Mouse (Mus musculus) neural tube, embryonic 14.5 days (tissue): Measurements from ENCODE around the gene Sfxn5. TPM values are rescaled to one million over a fixed set of nuclear protein-coding genes. Genes with fewer than 3 reads are reported as not detected.

Experiments
- ATAC-seq: fragments of 200-750 bp; cut with Nextera tagmentation; 2 replicates; pipeline ENCODE4 v1.8.0; 2017; ENCODE audit warnings: low read depth, mild to moderate bottlenecking, moderate TSS enrichment, moderate library complexity
- H3K27ac ChIP-seq: fragments of 300-500 bp; sonication (generic); 2 replicates; pipeline ENCODE4 v1.5.1; 2014; ENCODE audit warnings: low read depth, mild to moderate bottlenecking, control low read depth, low read length, moderate library complexity, mixed read lengths
- H3K27me3 ChIP-seq: fragments of 300-500 bp; sonication (generic); 2 replicates; pipeline ENCODE4 v1.6.1; 2014; ENCODE audit warnings: low read length; ENCODE audit not compliant: control insufficient read depth, insufficient read depth
- H3K36me3 ChIP-seq: fragments of 300-500 bp; sonication (generic); 2 replicates; pipeline ENCODE4 v1.6.1; 2014; ENCODE audit warnings: low read length, mixed read lengths; ENCODE audit not compliant: control insufficient read depth, insufficient read depth
- H3K4me1 ChIP-seq: fragments of 300-500 bp; sonication (generic); 2 replicates; pipeline ENCODE4 v1.6.1; 2014; ENCODE audit warnings: low read length; ENCODE audit not compliant: control insufficient read depth, insufficient read depth
- H3K4me2 ChIP-seq: fragments of 300-500 bp; sonication (generic); 2 replicates; pipeline ENCODE4 v1.6.1; 2014; ENCODE audit warnings: mild to moderate bottlenecking, low read depth, low read length, control low read depth
- H3K4me3 ChIP-seq: fragments of 300-500 bp; sonication (generic); 2 replicates; pipeline ENCODE4 v1.5.1; 2014; ENCODE audit warnings: low read depth, low read length, control low read depth, mixed read lengths
- H3K9ac ChIP-seq: fragments of 300-500 bp; sonication (generic); replicated peaks from 2 replicates; pipeline ENCODE4 v1.6.1; 2014; ENCODE audit warnings: low read depth, mild to moderate bottlenecking, control low read depth, low read length, mixed read lengths
- H3K9me3 ChIP-seq: fragments of 300-500 bp; sonication (generic); 2 replicates; pipeline ENCODE4 v1.6.1; 2016; ENCODE audit warnings: low read length; ENCODE audit not compliant: control insufficient read depth
- WGBS: fragments of 180-500 bp; shearing (Covaris S2); extraction: QIAGEN DNeasy Blood & Tissue Kit; methylation state at CpG from one replicate; pipeline ENCODE4 v1.1.7; 2014; 5-methylcytosine and 5-hydroxymethylcytosine counted together
- polyA plus RNA-seq: library from polyadenylated mRNA; unstranded; fragments of >200 nt; fragmentation: Nextera tagmentation; extraction: Ambion mirVana; gene quantifications from 2 replicates; pipeline ENCODE4 v1.2.1, GENCODE M21; 2014

Sfxn5 gene
- polyA plus RNA-seq, 1 experiment from 2014 or later = 29.7 TPM

- H3K4me3 ChIP-seq = no peak overlapping the region
- no peaks in the 10 kb centered on the region for H3K36me3 ChIP-seq
- H3K9me3 ChIP-seq = no peaks in the 10 kb centered on the region
- 71% methylated on average over 1 of the region's 1 CpGs for WGBS
- H3K4me2 ChIP-seq = no peak overlapping the region
- H3K27me3 ChIP-seq = no peaks in the 10 kb centered on the region
- H3K4me1 ChIP-seq = no peaks in the 10 kb centered on the region
- no peak for ATAC-seq
- no peak overlapping the region for H3K27ac ChIP-seq
- H3K9ac ChIP-seq = no peak overlapping the region
Measured at GRCm38 (mm10) chr6:85210686-85211085, 122.5 kb downstream of the Sfxn5 start.

DNA sequence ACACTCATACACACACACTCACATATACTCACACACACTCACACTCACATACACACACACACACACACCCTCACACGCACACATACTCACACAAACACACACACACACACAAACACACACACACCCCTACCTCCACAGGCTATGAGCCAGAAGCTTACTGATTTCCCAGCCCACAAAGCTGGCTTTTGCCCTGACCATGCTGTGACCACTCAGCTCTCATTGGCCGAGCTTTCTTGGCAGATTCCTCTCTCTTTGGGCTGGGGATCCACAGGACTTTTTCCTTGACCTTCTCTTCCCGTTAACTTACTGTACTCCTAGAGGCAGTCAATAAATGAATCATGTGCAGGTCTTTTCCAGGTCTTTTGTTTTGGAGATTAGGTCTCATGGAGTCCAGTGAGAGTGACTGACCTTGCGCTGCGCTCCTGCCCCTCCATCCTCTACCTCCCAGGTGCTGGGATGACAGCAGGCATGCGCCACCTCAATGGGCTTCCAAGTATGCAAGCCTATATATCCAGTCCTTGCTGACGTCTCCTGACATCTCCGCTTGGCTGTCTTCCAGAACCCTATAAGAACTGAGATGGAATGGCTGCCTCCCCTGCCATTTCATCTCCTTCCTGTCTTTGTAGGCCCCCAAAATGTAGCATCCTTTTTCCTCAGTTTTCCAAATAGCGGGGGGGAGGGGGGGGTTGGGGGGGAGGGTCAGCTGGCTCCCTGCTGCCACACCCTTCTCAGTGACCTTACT lies 123.8 kb downstream of the Sfxn5 start:
- Histone ChIP-seq H3K27ac (no peak overlapping the region), H3K4me2 (no peak overlapping the region), H3K36me3 (no peaks in the 10 kb centered on the region), H3K9me3 (no peaks in the 10 kb centered on the region), H3K27me3 (no peaks in the 10 kb centered on the region), H3K9ac (no peak overlapping the region), H3K4me1 (no peaks in the 10 kb centered on the region), H3K4me3 (no peak overlapping the region)
- ATAC-seq = no peak
- 80% methylated on average over 9 of the region's 9 CpGs for WGBS

DNA sequence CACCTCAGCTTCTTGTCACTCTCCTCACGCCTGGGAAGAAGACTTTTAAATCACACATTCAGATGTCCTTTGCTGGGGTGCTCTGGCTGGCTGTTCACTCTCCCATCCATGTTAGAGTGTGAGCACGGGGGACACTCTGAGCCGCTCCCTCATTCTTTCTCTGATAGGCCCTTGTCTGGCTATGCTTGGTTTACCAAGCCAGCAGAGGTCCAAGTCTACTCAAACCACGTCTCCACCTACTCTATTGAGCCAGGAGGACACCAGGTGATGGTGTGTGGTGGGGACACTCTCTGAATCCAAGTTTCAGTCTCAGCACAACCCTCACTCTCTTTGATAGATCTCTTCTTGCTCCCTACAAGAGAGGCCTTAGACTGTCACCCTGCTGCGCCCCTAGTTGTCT lies 125.9 kb downstream of the Sfxn5 start:
- ATAC-seq = no peak
- Histone ChIP-seq H3K27ac (no peak overlapping the region), H3K27me3 (no peaks in the 10 kb centered on the region), H3K4me1 (no peaks in the 10 kb centered on the region), H3K36me3 (no peaks in the 10 kb centered on the region), H3K9ac (no peak overlapping the region), H3K9me3 (no peaks in the 10 kb centered on the region), H3K4me2 (no peak overlapping the region), H3K4me3 (no peak overlapping the region)
- WGBS = 81% methylated on average over 5 of the region's 5 CpGs

- Histone ChIP-seq H3K4me1 (no peaks in the 10 kb centered on the region), H3K4me2 (no peak overlapping the region)
- ATAC-seq = no peak
Measured at GRCm38 (mm10) chr6:85206939-85207285, 126.3 kb downstream of the Sfxn5 start.

GRCm38 (mm10) chr6:85206182-85206938 lies 126.9 kb downstream of the Sfxn5 start:
- Histone ChIP-seq H3K4me3 (no peak overlapping the region), H3K27ac (no peak overlapping the region), H3K27me3 (no peaks in the 10 kb centered on the region), H3K4me2 (no peak overlapping the region), H3K9me3 (no peaks in the 10 kb centered on the region), H3K36me3 (no peaks in the 10 kb centered on the region), H3K4me1 (no peaks in the 10 kb centered on the region), H3K9ac (no peak overlapping the region)
- whole genome bisulfite sequencing = 28% methylated on average over 16 of the region's 16 CpGs
- ATAC-seq = no peak

More at GRCm38 (mm10) chr6:85206939-85207285, 126.3 kb downstream of the Sfxn5 start:
- Histone ChIP-seq H3K9ac (no peak overlapping the region), H3K9me3 (no peaks in the 10 kb centered on the region), H3K36me3 (no peaks in the 10 kb centered on the region), H3K27ac (no peak overlapping the region), H3K27me3 (no peaks in the 10 kb centered on the region), H3K4me3 (no peak overlapping the region)
- WGBS = 51% methylated on average over 15 of the region's 15 CpGs

DNA sequence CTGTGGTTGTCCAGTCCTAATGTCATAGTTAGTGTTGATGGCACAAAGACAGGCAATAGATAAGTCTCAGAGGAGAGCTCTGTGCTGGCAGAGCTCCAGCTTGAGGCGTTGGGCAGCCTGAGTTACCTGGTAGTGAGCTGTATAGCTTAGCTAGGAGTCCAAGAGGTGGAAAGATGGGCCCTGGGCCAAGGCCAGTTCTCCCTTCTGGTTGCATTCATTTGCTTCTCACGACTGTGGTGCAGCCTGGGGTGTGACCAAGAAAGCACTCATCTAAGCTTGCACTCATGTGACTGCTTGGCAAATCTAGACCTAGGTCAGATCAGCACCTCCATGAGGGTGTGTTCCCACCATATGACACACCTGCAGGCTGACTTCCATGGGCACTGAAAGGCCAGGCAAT lies 135.3 kb downstream of the Sfxn5 start:
- no peaks in the 10 kb centered on the region for H3K36me3 ChIP-seq
- no peak overlapping the region for H3K4me3 ChIP-seq
- no peak overlapping the region for H3K9ac ChIP-seq
- H3K27me3 ChIP-seq = peaks cover 32% of the 10 kb centered on the region
- no peak overlapping the region for H3K4me2 ChIP-seq
- WGBS = 55% methylated on average over 2 of the region's 2 CpGs
- 0 out of 2 replicates have a peak, but pooled peaks cover 3% of the 10 kb centered on the region for H3K4me1 ChIP-seq
- ATAC-seq = no peak
- H3K27ac ChIP-seq = no peak overlapping the region
- no peaks in the 10 kb centered on the region for H3K9me3 ChIP-seq

DNA sequence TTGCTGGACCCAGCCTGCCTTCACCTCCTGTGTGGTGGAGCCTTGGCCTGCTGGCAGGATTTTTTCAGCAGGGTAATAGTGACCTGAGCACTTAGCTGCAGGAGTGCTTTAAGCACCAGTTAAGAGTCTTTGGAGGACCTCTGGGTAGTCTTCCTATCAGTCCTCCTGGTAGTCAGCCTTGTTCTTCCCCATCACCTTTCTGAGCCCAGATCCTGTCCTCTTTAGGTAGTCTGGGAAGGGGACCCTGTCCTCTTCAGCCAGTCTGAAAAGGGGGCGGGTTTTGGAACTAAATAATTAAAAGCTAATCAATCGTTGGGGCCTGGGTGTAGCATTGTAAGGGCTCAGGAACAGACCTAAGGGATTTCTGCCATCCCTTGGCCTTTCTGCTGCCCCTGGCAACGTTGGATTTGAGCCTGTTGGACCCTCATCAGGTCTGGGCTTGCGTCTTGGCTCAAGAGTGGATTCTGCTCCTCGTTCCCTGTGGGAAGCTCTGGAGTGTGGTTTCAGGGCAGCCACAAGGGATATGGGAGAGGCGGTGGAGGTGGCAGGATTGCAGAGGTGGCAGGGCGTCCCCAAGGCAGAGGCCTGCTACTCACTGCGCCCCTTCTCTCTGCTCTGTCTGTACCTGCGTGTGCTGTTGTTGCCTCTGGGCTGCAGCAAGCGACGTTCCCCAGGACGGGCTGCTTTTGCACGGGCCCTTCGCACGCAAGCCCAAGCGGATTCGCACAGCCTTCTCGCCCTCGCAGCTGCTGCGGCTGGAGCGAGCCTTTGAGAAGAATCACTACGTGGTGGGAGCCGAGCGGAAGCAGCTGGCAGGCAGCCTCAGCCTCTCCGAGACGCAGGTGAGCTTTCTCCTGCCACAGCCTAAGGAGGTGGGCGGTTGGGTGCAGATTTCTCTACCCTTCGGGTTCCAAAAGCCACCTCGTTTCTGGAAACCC lies 139.6 kb downstream of the Sfxn5 start:
- H3K4me2 ChIP-seq = no peak overlapping the region; the same call in 1 of the 2 replicates

GRCm38 (mm10) chr6:85191751-85192440 lies 141.3 kb downstream of the Sfxn5 start:
- H3K36me3 ChIP-seq = no peaks in the 10 kb centered on the region
- no peaks in the 10 kb centered on the region for H3K9me3 ChIP-seq
- 6% methylated on average over 9 of the region's 9 CpGs for WGBS
- H3K4me2 ChIP-seq = no peak overlapping the region
- H3K9ac ChIP-seq = no peak overlapping the region
- H3K27ac ChIP-seq = no peak overlapping the region
- H3K4me3 ChIP-seq = no peak overlapping the region
- H3K4me1 ChIP-seq = peaks cover 16% of the 10 kb centered on the region
- H3K27me3 ChIP-seq = peaks cover 65% of the 10 kb centered on the region
- no peak for ATAC-seq

More for the DNA sequence above, 139.6 kb downstream of the Sfxn5 start:
- no peak overlapping the region for H3K4me3 ChIP-seq
- ATAC-seq = no peak
- WGBS = 2% methylated on average over 28 of the region's 29 CpGs
- H3K9ac ChIP-seq = no peak overlapping the region
- H3K9me3 ChIP-seq = no peaks in the 10 kb centered on the region
- H3K27ac ChIP-seq = no peak overlapping the region
- no peaks in the 10 kb centered on the region for H3K36me3 ChIP-seq
- H3K4me1 ChIP-seq = peaks cover 6% of the 10 kb centered on the region; the same call in 1 of the 2 replicates
- peaks cover 62% of the 10 kb centered on the region for H3K27me3 ChIP-seq
